Mouse (Mus musculus) stomach, embryonic 16.5 days (tissue): ENCODE measurements around the gene Nek7. TPM values are rescaled to one million over a fixed set of nuclear protein-coding genes. Genes with fewer than 3 reads are reported as not detected.

Source experiments
- ATAC-seq: fragments of 200-750 bp; cut with Nextera tagmentation; 2 replicates; pipeline ENCODE4 v1.8.0; 2017; ENCODE audit warnings: moderate number of reproducible peaks, moderate TSS enrichment; ENCODE audit not compliant: insufficient read depth, low FRiP score
- H3K27ac ChIP-seq: fragments of 300-500 bp; sonication (generic); 2 replicates; pipeline ENCODE4 v1.5.1; 2014; ENCODE audit warnings: low read length
- H3K27me3 ChIP-seq: fragments of 300-500 bp; sonication (generic); 2 replicates; pipeline ENCODE4 v1.6.1; 2014; ENCODE audit warnings: low read length, control low read depth, mixed read lengths; ENCODE audit not compliant: control insufficient read depth, insufficient read depth
- H3K36me3 ChIP-seq: fragments of 300-500 bp; sonication (generic); 2 replicates; pipeline ENCODE4 v1.6.1; 2014; ENCODE audit warnings: low read length; ENCODE audit not compliant: control insufficient read depth, insufficient read depth
- H3K4me1 ChIP-seq: fragments of 300-500 bp; sonication (generic); 2 replicates; pipeline ENCODE4 v1.6.1; 2014; ENCODE audit warnings: low read length, control low read depth, mixed read lengths; ENCODE audit not compliant: control insufficient read depth, insufficient read depth
- H3K4me2 ChIP-seq: fragments of 300-500 bp; sonication (generic); 2 replicates; pipeline ENCODE4 v1.6.1; 2014; ENCODE audit warnings: low read depth, low read length, mixed read lengths
- H3K4me3 ChIP-seq: fragments of 300-500 bp; sonication (generic); replicated peaks from 2 replicates; pipeline ENCODE4 v1.5.1; 2014; ENCODE audit warnings: mild to moderate bottlenecking, low read length
- H3K9ac ChIP-seq: fragments of 300-500 bp; sonication (generic); 2 replicates; pipeline ENCODE4 v1.6.1; 2014; ENCODE audit warnings: low read length
- H3K9me3 ChIP-seq: fragments of 300-500 bp; sonication (generic); replicated peaks from 2 replicates; pipeline ENCODE4 v1.6.1; 2016; ENCODE audit warnings: low read length, control low read depth; ENCODE audit not compliant: control insufficient read depth
- WGBS: fragments of 180-500 bp; shearing (Covaris S2); extraction: QIAGEN DNeasy Blood & Tissue Kit; methylation state at CpG from one replicate; pipeline ENCODE4 v1.1.7; 2014; 5-methylcytosine and 5-hydroxymethylcytosine counted together
- polyA plus RNA-seq: library from polyadenylated mRNA; unstranded; fragments of >200 nt; fragmentation: Nextera tagmentation; extraction: Ambion mirVana; gene quantifications from 2 replicates; pipeline ENCODE4 v1.2.1, GENCODE M21; 2015

The Nek7 gene
- polyA plus RNA-seq, 1 experiment from 2014 or later, result 34.3 TPM

DNA sequence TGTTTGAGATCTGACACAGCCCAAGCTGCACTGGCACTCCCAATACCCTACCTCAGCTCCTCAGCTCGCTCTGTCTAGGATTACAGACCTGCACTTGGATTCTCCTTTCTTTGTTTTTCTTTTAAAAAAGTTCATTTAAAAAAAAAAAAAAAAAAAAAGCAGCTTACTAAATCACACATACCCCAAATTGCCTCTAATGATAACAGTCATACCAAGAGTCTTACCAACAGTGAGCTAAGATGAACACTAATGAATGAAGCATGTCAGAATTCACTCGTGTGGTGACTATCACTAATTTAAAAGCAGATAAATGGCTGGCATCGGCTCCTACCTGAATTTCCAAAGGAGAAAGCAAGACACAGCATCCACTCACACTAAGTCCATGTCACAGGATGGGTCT is 4.6 kb downstream of the Nek7 start:
- H3K27ac ChIP-seq, result no peak overlapping the region
- no peaks in the 10 kb centered on the region for H3K27me3 ChIP-seq
- WGBS, result 86% methylated on average over 3 of the region's 3 CpGs
- no peak overlapping the region for H3K4me2 ChIP-seq
- H3K9me3 ChIP-seq, result no peaks in the 10 kb centered on the region
- no peak overlapping the region for H3K9ac ChIP-seq
- no peak for ATAC-seq
- H3K4me3 ChIP-seq, result no peak overlapping the region
- no peaks in the 10 kb centered on the region for H3K36me3 ChIP-seq
- H3K4me1 ChIP-seq, result peaks cover 6% of the 10 kb centered on the region

DNA sequence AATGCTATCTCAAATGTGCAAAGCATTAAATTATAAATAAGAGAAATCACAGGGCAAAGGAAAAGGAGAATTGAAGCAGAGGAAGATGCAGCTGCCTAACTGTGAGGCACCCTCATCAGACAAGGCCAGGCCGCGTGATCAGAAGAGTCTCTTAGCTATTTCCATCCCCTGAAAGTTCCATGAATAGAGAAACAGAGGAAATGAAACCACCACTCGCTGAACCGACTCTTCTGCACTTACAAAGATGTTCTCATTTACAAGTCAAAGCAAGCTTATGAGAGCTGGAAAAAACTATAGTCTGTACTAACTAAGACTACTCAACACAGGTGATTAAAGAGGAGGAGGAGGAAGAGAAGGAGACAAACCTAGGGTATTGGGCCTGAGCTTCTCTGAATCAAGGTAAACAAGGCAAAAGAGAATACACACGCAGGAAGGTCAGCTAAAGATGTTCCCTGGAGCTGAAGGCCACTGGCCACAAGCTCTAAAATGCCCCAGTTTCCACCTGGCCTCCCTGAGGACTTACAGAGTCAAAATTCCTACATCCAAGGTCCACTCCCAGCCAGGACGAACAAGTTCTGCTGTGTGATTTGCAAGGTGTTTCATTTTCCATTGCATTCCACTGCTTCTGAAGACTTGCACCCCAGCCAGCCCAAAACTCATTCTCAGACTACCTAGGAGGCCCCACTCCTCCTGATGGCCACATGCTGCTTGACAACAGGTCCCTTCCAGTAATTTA is 5.2 kb downstream of the Nek7 start:
- H3K4me2 ChIP-seq, result no peak overlapping the region
- no peaks in the 10 kb centered on the region for H3K36me3 ChIP-seq
- H3K4me3 ChIP-seq, result no peak overlapping the region
- no peaks in the 10 kb centered on the region for H3K27me3 ChIP-seq
- no peak overlapping the region for H3K27ac ChIP-seq
- H3K4me1 ChIP-seq, result peaks cover 3% of the 10 kb centered on the region; the same call in 1 of the 2 replicates
- no peak for ATAC-seq
- no peak overlapping the region for H3K9ac ChIP-seq
- WGBS, result 72% methylated on average over 6 of the region's 6 CpGs
- no peaks in the 10 kb centered on the region for H3K9me3 ChIP-seq

DNA sequence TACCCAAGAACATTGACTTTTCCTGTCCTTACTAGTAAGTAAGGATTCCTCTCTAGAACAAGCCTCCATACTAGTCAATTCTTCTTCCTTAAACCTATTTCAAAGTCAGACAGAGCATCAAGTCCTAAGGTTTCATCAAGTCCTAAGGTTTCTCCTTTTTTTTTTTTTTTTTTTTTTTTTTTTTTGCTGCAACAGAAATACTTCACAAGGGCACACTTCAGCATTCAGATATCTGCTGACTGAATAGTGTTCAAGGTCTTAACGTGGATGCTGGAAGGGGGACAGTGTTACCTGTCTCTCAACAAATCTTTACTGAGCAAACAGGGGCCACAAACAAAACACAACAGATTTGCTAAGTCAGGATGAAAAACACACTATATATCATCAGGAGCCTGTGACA is 7.8 kb downstream of the Nek7 start:
- H3K36me3 ChIP-seq, result no peaks in the 10 kb centered on the region
- no peaks in the 10 kb centered on the region for H3K9me3 ChIP-seq
- H3K27ac ChIP-seq, result no peak overlapping the region
- no peak overlapping the region for H3K4me2 ChIP-seq
- no peak overlapping the region for H3K9ac ChIP-seq
- H3K27me3 ChIP-seq, result no peaks in the 10 kb centered on the region
- ATAC-seq, result no peak
- H3K4me3 ChIP-seq, result no peak overlapping the region
- WGBS, result 81% methylated on average over 1 of the region's 1 CpGs
- H3K4me1 ChIP-seq, result 0 out of 2 replicates have a peak, but pooled peaks cover 3% of the 10 kb centered on the region

DNA sequence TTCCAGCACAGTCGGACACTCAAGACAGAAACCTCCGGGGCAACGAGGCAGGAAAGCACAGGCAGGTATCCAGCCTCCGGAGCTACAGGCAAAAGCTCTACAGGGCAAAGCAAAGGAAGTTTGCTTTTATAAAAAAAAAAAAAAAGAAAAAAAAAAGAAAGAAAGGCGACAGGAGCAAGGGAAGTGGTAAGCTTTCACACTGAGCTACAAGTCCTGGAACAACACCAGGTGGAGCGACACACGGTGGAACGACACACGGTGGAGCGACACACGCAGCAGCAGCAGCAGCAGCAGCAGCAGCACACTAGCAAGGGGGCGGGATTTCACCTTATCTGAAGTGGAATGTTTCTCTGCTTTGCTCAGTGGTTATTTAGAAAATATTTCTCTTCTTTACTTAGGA is 10.8 kb downstream of the Nek7 start:
- no peak overlapping the region for H3K9ac ChIP-seq
- no peak overlapping the region for H3K4me3 ChIP-seq
- H3K36me3 ChIP-seq, result no peaks in the 10 kb centered on the region
- no peak overlapping the region for H3K27ac ChIP-seq
- no peaks in the 10 kb centered on the region for H3K27me3 ChIP-seq
- 74% methylated on average over 12 of the region's 12 CpGs for WGBS
- no peaks in the 10 kb centered on the region for H3K9me3 ChIP-seq
- ATAC-seq, result no peak
- H3K4me1 ChIP-seq, result no peaks in the 10 kb centered on the region
- H3K4me2 ChIP-seq, result no peak overlapping the region

DNA sequence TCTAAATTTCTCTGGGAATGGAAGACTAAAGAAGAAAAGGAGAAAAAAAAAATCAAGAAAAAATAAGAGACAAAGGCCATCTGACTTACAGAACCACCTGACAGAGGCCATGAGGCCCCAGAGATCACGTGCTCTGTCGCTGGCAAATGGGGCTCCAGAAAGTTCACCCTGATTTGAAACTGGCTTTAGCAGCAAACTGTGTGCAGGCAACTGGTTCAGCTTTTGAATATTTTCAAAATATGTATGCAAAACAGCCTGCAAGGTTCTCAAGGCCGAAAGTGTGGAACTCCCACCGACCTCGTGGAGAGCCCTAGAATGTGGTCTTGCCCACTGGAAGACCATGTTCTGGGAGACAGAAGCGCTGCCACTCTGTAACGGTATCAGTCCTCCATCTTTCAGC is 11.6 kb downstream of the Nek7 start:
- Histone ChIP-seq H3K27me3 (no peaks in the 10 kb centered on the region), H3K4me2 (no peak overlapping the region), H3K36me3 (no peaks in the 10 kb centered on the region), H3K4me1 (no peaks in the 10 kb centered on the region), H3K9ac (no peak overlapping the region), H3K4me3 (no peak overlapping the region), H3K27ac (no peak overlapping the region), H3K9me3 (no peaks in the 10 kb centered on the region)
- WGBS, result 93% methylated on average over 7 of the region's 7 CpGs
- no peak for ATAC-seq

DNA sequence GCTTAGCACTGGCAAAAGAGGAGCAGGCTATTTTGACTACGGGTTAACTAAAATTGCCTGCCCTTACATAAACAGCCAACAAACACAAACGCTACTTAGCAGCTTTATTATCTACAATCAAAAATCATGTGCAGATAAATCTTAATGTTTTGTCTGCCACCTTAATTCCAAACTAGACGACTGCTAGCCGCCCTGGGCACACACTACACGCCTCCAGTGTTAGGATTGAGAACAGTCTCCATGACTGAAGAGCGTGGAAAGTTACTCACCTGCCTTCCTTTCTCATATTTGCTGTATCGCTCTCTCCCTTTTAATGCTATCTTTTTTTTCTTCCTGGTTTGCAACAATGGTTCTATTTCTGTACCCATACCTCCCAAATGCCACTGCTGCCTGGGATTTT is 12.1 kb downstream of the Nek7 start:
- H3K9me3 ChIP-seq, result no peaks in the 10 kb centered on the region
- WGBS, result 73% methylated on average over 7 of the region's 7 CpGs
- no peaks in the 10 kb centered on the region for H3K36me3 ChIP-seq
- H3K27me3 ChIP-seq, result no peaks in the 10 kb centered on the region
- H3K27ac ChIP-seq, result no peak overlapping the region
- no peak overlapping the region for H3K9ac ChIP-seq
- ATAC-seq, result no peak
- no peak overlapping the region for H3K4me3 ChIP-seq
- no peaks in the 10 kb centered on the region for H3K4me1 ChIP-seq
- H3K4me2 ChIP-seq, result no peak overlapping the region

DNA sequence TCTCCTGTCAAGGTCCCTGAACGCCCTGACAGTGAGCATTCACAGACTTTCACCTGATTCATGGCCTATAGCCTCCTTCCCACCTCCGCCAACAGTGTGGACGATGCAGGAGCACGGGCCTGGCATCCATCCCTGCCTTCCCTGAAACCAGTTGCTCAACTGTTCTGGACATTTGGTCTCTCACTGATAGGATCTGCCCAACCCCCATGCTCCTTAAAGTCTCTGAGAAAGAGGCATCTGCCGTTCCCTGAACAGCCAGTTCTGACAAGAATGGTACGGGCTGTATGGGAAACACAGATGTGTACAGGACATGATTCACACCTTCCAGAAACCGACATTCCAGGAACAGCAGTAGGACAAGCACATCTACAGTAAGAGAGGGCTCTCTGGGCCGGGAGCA is 13.2 kb downstream of the Nek7 start:
- Histone ChIP-seq H3K4me3 (no peak overlapping the region), H3K4me1 (no peaks in the 10 kb centered on the region), H3K27ac (no peak overlapping the region), H3K9me3 (no peaks in the 10 kb centered on the region), H3K36me3 (no peaks in the 10 kb centered on the region), H3K9ac (no peak overlapping the region), H3K4me2 (no peak overlapping the region), H3K27me3 (no peaks in the 10 kb centered on the region)
- ATAC-seq, result no peak
- 74% methylated on average over 8 of the region's 8 CpGs for WGBS

DNA sequence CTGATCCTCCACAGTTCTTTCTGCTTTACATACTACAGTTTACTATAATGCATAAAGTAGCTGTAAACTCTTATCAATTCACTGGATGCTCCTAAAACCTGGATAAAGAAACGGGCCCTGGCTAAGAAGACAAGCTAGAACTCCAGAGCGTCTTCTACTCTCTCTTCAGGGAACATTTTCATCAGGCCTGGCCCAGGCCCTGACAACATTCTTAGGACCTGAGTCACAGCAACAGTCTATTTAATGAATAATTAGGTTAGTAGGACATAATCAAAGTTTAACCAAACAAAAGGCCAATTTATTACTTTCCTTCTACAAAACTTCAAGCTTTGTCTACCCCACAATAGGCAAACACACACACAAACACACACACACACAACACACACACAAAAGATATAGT is 15.2 kb downstream of the Nek7 start:
- no peaks in the 10 kb centered on the region for H3K27me3 ChIP-seq
- H3K36me3 ChIP-seq, result no peaks in the 10 kb centered on the region
- H3K9me3 ChIP-seq, result no peaks in the 10 kb centered on the region
- ATAC-seq, result no peak
- WGBS, result 66% methylated on average over 2 of the region's 2 CpGs
- H3K27ac ChIP-seq, result no peak overlapping the region
- H3K4me2 ChIP-seq, result no peak overlapping the region
- no peak overlapping the region for H3K4me3 ChIP-seq
- no peaks in the 10 kb centered on the region for H3K4me1 ChIP-seq
- H3K9ac ChIP-seq, result no peak overlapping the region

DNA sequence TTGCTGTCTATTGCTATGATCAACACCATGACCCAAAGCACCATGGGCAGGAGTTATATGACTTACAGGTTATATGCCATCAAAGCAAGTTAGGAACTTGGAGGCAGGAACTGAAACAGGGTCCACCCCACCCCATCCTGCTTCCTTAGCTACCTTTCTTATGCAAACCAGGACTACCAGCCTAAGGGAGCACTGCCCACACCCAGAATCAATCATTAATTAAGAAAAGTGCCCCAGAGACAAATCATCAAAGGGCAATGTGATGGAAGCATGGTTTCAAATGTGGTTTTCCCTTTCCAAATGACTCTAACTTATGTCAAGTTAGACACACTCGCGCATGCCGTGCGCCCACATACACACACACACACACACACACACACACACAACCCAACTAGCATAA is 16.0 kb downstream of the Nek7 start:
- Histone ChIP-seq H3K9me3 (no peaks in the 10 kb centered on the region), H3K4me1 (no peaks in the 10 kb centered on the region), H3K4me3 (no peak overlapping the region), H3K36me3 (no peaks in the 10 kb centered on the region), H3K9ac (no peak overlapping the region), H3K27ac (no peak overlapping the region), H3K27me3 (no peaks in the 10 kb centered on the region), H3K4me2 (no peak overlapping the region)
- no peak for ATAC-seq
- whole genome bisulfite sequencing, result 96% methylated on average over 4 of the region's 4 CpGs
